Mouse (Mus musculus): ENCODE results near the gene Apba1.

Apba1 gene

DNA sequence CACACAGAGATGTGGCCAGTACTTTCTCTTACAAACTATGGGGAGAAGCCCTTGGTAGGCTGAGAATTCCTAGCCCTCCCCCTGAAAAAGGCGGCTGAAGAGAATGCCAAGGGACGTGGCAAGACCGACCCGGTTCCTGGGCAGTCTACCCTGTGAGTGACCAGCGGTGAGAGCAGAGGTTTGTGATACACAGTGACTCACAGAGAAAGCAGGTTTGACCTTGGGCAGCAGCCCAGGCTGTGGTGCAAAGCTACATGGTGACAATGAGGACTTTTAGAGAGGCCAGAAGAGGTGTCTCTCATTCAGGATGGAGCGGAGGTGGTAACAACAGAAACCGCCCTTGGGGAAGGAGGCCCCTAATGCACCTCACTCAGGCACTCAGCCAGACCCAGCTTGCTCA lies 212.7 kb downstream of the Apba1 start:
- no peak for DNase-seq (ENCODE audit: low read depth, low spot score)

GRCm38 (mm10) chr19:23972881-23973649 lies 214.4 kb downstream of the Apba1 start:
- no peak for DNase-seq (ENCODE audit: low read depth, low spot score)

DNA sequence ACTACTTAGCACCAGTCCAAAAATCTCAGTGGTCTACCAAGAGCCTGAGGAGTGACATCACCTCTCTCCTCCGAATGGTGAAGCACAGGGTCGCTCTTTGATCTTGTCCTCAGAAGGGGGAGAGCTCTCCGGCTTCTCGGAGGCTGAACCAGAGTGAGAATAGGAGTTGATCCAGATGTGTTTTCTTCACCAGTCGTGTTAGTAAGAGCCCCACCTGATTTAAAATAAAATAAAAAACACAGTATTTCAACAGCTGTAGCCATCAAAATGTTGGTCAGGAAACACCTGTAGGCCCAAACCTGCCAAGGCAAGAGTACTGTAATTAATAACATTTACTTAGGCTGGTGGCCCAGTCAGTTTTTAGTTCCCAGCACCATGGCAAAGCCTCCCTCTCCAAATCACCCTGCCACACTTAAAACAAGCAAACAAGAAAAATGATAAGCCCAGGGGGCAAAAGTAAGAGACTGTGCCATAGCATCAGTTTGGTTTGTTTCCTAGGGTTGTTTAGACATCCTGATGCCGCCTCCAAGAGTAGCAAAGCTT lies 219.3 kb downstream of the Apba1 start:
- no peak for DNase-seq (ENCODE audit: low read depth, low spot score)

- no peak for DNase-seq (ENCODE audit: low read depth, low spot score)
These were observed 221.9 kb downstream of the Apba1 start for GRCm38 (mm10) chr19:23980598-23980997.

DNA sequence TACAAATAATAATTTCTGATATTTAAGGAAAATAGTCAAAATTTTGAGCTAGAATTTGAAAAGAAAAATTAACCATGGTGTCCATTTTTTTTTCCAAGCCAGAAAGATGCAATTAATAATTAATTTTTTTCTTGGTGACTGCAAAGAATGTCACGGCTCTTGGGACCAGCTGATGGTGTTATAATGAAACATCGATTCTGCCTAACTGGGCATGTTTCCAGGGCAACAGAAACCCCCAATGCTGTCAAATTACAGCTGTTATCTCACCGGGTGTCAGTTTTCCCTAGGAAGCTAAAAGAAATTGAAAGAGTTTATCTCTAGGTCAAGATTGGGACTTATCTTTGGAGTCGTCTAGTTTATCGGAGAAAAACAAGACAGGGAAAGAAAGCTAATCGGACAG lies 225.5 kb downstream of the Apba1 start:
- DNase-seq (ENCODE audit: low read depth, low spot score) = no peak

GRCm38 (mm10) chr19:23987291-23987690 lies 228.6 kb downstream of the Apba1 start:
- DNase-seq (ENCODE audit: low read depth, low spot score) = no peak

- no peak for DNase-seq (ENCODE audit: low read depth, low spot score)
These were observed 229.5 kb downstream of the Apba1 start for GRCm38 (mm10) chr19:23988166-23988565.

DNA sequence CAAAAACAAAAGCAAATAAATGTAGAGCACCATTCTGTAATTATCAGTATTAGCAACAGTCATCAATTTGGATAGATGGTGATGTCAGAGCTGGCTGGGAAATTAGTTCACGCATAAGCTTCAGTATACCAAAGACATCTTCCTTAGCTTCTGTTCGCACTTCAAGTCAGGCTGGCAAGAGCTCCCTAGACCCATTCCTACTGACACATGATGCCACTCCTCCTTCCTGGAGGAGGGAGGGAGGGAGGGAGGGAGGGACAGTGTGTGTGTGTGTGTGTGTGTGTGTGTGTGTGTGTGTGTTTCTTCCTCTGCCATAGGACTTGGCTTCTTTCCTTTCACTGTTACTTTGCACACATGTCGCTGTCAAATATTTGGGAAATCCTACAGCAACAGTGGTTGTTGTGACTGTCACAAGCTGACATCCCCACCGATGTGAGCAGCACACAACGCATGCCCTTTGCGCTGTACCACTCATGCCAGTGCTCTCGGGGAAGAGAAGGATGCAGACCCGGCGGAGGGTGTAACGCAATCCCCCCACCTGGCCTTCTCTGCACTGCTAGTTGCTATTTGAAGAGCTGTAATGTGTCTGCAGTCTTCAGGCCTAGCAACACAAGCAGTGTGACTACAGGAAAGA lies 237.2 kb downstream of the Apba1 start:
- no peak for DNase-seq (ENCODE audit: low read depth, low spot score)
